Mouse (Mus musculus) midbrain, embryonic 13.5 days (tissue): ENCODE results near the gene Ang. TPM values are rescaled to one million over a fixed set of nuclear protein-coding genes. Genes with fewer than 3 reads are reported as not detected.

Experiments
- ATAC-seq: fragments of 200-750 bp; cut with Nextera tagmentation; 2 replicates; pipeline ENCODE4 v1.8.0; 2017; ENCODE audit warnings: mild to moderate bottlenecking, moderate TSS enrichment, moderate library complexity
- H3K27ac ChIP-seq: fragments of 300-500 bp; sonication (generic); 2 replicates; pipeline ENCODE4 v1.5.1; 2015; ENCODE audit warnings: inconsistent platforms, mild to moderate bottlenecking, moderate library complexity
- H3K27me3 ChIP-seq: fragments of 300-500 bp; sonication (generic); 2 replicates; pipeline ENCODE4 v1.6.1; 2015; ENCODE audit warnings: mild to moderate bottlenecking, inconsistent platforms
- H3K36me3 ChIP-seq: fragments of 300-500 bp; sonication (generic); 2 replicates; pipeline ENCODE4 v1.6.1; 2015; ENCODE audit warnings: mild to moderate bottlenecking, inconsistent platforms
- H3K4me1 ChIP-seq: fragments of 300-500 bp; sonication (generic); replicated peaks from 2 replicates; pipeline ENCODE4 v1.6.1; 2015; ENCODE audit warnings: inconsistent platforms
- H3K4me2 ChIP-seq: fragments of 300-500 bp; sonication (generic); replicated peaks from 2 replicates; pipeline ENCODE4 v1.6.1; 2015; ENCODE audit warnings: moderate library complexity, mild to moderate bottlenecking, inconsistent platforms
- H3K4me3 ChIP-seq: fragments of 300-500 bp; sonication (generic); replicated peaks from 2 replicates; pipeline ENCODE4 v1.5.1; 2015; ENCODE audit warnings: mild to moderate bottlenecking, inconsistent platforms
- H3K9ac ChIP-seq: fragments of 300-500 bp; sonication (generic); replicated peaks from 2 replicates; pipeline ENCODE4 v1.6.1; 2015; ENCODE audit warnings: mild to moderate bottlenecking, inconsistent platforms
- H3K9me3 ChIP-seq: fragments of 300-500 bp; sonication (generic); 2 replicates; pipeline ENCODE4 v1.6.1; 2016; ENCODE audit warnings: mild to moderate bottlenecking, inconsistent platforms
- WGBS: fragments of 180-500 bp; shearing (Covaris S2); methylation state at CpG from one replicate; pipeline ENCODE4 v1.1.7; 2015; 5-methylcytosine and 5-hydroxymethylcytosine counted together
- polyA plus RNA-seq: library from polyadenylated mRNA; unstranded; fragments of >200 nt; fragmentation: Nextera tagmentation; extraction: Ambion mirVana; gene quantifications from 2 replicates; pipeline ENCODE4 v1.2.1, GENCODE M21; 2015

Ang gene
- polyA plus RNA-seq, 1 experiment from 2014 or later, result 2.2 TPM

- H3K27ac ChIP-seq, result no peak overlapping the region
- H3K9ac ChIP-seq, result no peak overlapping the region
- no peak overlapping the region for H3K4me3 ChIP-seq
- H3K27me3 ChIP-seq, result no peaks in the 10 kb centered on the region
- H3K9me3 ChIP-seq, result no peaks in the 10 kb centered on the region
- 93% methylated on average over 2 of the region's 2 CpGs for WGBS
- no peak for ATAC-seq
- H3K4me1 ChIP-seq, result no peaks in the 10 kb centered on the region
- H3K4me2 ChIP-seq, result no peak overlapping the region
- no peaks in the 10 kb centered on the region for H3K36me3 ChIP-seq
Observed at GRCm38 (mm10) chr14:51140342-51140741, 49.4 kb downstream of the Ang start.

DNA sequence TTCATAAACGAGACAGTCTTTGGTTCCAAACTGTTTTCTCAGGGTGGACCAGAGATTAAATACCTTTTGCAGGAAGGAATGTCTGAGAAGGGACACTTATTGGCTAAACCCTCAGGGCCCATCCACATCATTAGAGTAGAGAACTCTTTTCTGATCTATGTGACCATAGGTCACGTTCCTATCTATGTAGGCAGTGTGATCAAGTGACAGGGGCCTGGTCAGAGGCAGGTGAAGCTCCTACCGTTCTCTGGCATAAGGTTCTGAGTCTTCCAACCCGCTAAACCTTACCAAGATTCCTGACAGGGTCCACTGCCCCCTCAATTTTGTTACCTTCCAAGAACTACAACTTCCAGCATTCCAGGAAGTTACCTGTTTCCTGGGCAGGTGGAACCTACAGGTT is 51.2 kb downstream of the Ang start:
- ATAC-seq, result no peak
- WGBS, result 86% methylated on average over 4 of the region's 4 CpGs
- no peak overlapping the region for H3K4me2 ChIP-seq
- no peak overlapping the region for H3K4me3 ChIP-seq
- no peaks in the 10 kb centered on the region for H3K4me1 ChIP-seq
- no peaks in the 10 kb centered on the region for H3K27me3 ChIP-seq
- no peak overlapping the region for H3K27ac ChIP-seq
- no peaks in the 10 kb centered on the region for H3K36me3 ChIP-seq
- no peak overlapping the region for H3K9ac ChIP-seq
- no peaks in the 10 kb centered on the region for H3K9me3 ChIP-seq

DNA sequence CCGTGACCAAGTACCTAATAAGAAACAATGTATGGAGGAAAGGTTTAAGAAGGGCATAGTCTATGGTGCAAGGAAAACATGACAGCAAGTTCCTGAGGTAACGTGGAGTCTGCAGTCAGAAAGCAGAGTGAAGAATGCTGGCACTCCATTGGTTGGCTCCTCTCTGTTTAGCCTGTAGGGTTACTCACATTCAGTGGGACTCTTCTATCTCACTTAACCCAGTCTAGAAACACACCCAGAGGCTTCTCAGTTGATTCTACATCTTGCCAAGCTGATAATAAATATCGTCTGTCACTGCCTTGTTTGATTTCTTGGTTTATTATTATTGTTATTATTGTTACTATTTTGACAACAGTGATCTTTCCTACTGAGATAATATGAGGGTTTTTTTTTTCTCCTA is 51.6 kb downstream of the Ang start:
- Histone ChIP-seq H3K9me3 (no peaks in the 10 kb centered on the region), H3K27me3 (no peaks in the 10 kb centered on the region), H3K9ac (no peak overlapping the region), H3K4me1 (no peaks in the 10 kb centered on the region), H3K36me3 (no peaks in the 10 kb centered on the region), H3K4me3 (no peak overlapping the region), H3K27ac (no peak overlapping the region), H3K4me2 (no peak overlapping the region)
- no peak for ATAC-seq
- whole genome bisulfite sequencing, result 89% methylated on average over 3 of the region's 3 CpGs

DNA sequence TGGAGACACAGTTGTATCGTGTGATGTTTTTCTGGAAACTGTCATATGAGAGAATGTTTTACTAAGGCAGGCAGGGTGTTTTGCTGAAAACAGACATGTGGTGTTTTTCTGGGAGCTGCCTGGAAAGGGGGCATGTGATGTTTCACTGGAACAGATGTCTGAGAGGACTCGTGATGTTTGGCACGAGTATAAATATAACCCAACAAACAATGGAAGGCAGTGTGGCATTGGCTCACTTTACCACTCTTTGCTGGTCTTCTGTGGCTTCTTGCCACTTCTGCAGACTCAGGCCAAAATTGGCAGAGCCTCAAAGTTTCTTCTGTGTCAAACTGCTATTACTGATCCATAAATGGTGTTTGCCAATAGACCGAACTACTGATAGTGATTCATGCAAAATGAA is 52.3 kb downstream of the Ang start:
- no peak overlapping the region for H3K27ac ChIP-seq
- WGBS, result 92% methylated on average over 4 of the region's 4 CpGs
- H3K9ac ChIP-seq, result no peak overlapping the region
- H3K27me3 ChIP-seq, result no peaks in the 10 kb centered on the region
- no peaks in the 10 kb centered on the region for H3K4me1 ChIP-seq
- H3K36me3 ChIP-seq, result no peaks in the 10 kb centered on the region
- H3K9me3 ChIP-seq, result no peaks in the 10 kb centered on the region
- no peak overlapping the region for H3K4me2 ChIP-seq
- ATAC-seq, result no peak
- no peak overlapping the region for H3K4me3 ChIP-seq

DNA sequence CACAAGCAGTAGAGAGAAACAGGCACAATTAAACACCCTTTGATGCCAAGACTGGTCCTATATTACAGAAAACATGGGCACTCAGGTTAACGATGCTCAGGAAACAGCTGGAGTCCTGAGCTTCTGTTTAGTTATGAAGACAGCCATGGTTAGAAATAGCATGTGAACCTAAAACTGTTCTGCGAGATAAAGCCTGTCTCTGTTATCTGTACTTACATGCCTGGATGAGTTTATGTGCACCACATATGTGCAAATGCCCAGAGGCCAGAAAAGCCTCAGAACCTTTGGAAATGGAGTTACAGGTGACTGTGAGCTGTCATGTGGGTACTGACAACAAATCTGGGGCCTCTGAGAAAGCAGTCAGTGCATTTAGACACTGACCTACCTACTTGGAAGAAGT is 53.0 kb downstream of the Ang start:
- H3K4me3 ChIP-seq, result no peak overlapping the region
- 92% methylated on average over 2 of the region's 2 CpGs for WGBS
- no peaks in the 10 kb centered on the region for H3K4me1 ChIP-seq
- H3K27me3 ChIP-seq, result no peaks in the 10 kb centered on the region
- no peak for ATAC-seq
- H3K27ac ChIP-seq, result no peak overlapping the region
- no peak overlapping the region for H3K4me2 ChIP-seq
- no peaks in the 10 kb centered on the region for H3K36me3 ChIP-seq
- no peaks in the 10 kb centered on the region for H3K9me3 ChIP-seq
- no peak overlapping the region for H3K9ac ChIP-seq

GRCm38 (mm10) chr14:51144451-51144850 is 53.5 kb downstream of the Ang start:
- Histone ChIP-seq H3K36me3 (no peaks in the 10 kb centered on the region), H3K9me3 (no peaks in the 10 kb centered on the region), H3K27ac (no peak overlapping the region), H3K9ac (no peak overlapping the region), H3K27me3 (no peaks in the 10 kb centered on the region), H3K4me3 (no peak overlapping the region), H3K4me2 (no peak overlapping the region), H3K4me1 (no peaks in the 10 kb centered on the region)
- WGBS, result 97% methylated on average over 4 of the region's 4 CpGs
- ATAC-seq, result no peak

GRCm38 (mm10) chr14:51145521-51145920 is 54.6 kb downstream of the Ang start:
- Histone ChIP-seq H3K4me1 (no peaks in the 10 kb centered on the region), H3K27ac (no peak overlapping the region), H3K9me3 (no peaks in the 10 kb centered on the region), H3K4me2 (no peak overlapping the region), H3K4me3 (no peak overlapping the region), H3K27me3 (no peaks in the 10 kb centered on the region), H3K9ac (no peak overlapping the region), H3K36me3 (no peaks in the 10 kb centered on the region)
- 92% methylated on average over 6 of the region's 6 CpGs for WGBS
- ATAC-seq, result no peak

DNA sequence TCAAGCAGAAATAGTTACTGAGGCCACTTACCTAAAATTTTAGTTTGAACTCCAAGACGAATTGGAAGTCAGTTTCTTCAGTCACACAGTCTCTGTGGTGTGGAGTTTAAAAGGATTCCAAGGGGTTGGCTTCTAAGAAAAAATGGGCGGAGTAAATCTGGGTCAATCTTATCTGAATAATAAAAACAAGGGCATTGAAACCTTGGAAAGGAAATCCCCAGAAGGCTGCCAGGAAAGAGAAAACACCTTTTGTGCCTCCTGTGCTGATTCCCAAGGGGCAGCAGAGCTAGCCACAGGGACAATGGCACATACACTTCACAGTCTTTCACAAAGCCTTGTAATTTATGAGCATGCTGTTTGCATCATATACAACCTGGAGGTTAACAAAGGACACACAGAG is 55.7 kb downstream of the Ang start, which contains the start of gene Rnase1:
Gene Rnase1, minus strand, starts transcription at position 101 of the 400 bp plus-strand sequence.
- no peak within 1 kb of the TSS for H3K27ac ChIP-seq
- WGBS, result 42% methylated on average over 2 of the region's 2 CpGs

GRCm38 (mm10) chr14:51148006-51148405 is 57.1 kb downstream of the Ang start:
- WGBS, result 71% methylated on average over 3 of the region's 3 CpGs
- no peaks in the 10 kb centered on the region for H3K36me3 ChIP-seq
- no peak for ATAC-seq

More for the DNA sequence above, 55.7 kb downstream of the Ang start, which contains the start of gene Rnase1:
- Histone ChIP-seq H3K36me3 (no peaks in the 10 kb centered on the region), H3K27me3 (no peaks in the 10 kb centered on the region), H3K4me3 (no peak within 1 kb of the TSS), H3K9ac (no peak within 1 kb of the TSS), H3K4me1 (no peaks in the 10 kb centered on the region), H3K9me3 (no peaks in the 10 kb centered on the region), H3K4me2 (no peak within 1 kb of the TSS)
- no peak for ATAC-seq

GRCm38 (mm10) chr14:51149164-51149563 is 58.2 kb downstream of the Ang start:
- H3K9ac ChIP-seq, result no peak overlapping the region
- 73% methylated on average over 5 of the region's 5 CpGs for WGBS
- H3K27me3 ChIP-seq, result no peaks in the 10 kb centered on the region
- no peaks in the 10 kb centered on the region for H3K36me3 ChIP-seq
- no peak overlapping the region for H3K4me2 ChIP-seq
- ATAC-seq, result no peak
- no peak overlapping the region for H3K4me3 ChIP-seq
- H3K27ac ChIP-seq, result no peak overlapping the region
- H3K4me1 ChIP-seq, result no peaks in the 10 kb centered on the region
- no peaks in the 10 kb centered on the region for H3K9me3 ChIP-seq

More at GRCm38 (mm10) chr14:51148006-51148405, 57.1 kb downstream of the Ang start:
- no peaks in the 10 kb centered on the region for H3K4me1 ChIP-seq
- H3K9ac ChIP-seq, result no peak overlapping the region
- no peak overlapping the region for H3K4me2 ChIP-seq
- H3K4me3 ChIP-seq, result no peak overlapping the region
- H3K27me3 ChIP-seq, result no peaks in the 10 kb centered on the region
- no peaks in the 10 kb centered on the region for H3K9me3 ChIP-seq
- H3K27ac ChIP-seq, result no peak overlapping the region

DNA sequence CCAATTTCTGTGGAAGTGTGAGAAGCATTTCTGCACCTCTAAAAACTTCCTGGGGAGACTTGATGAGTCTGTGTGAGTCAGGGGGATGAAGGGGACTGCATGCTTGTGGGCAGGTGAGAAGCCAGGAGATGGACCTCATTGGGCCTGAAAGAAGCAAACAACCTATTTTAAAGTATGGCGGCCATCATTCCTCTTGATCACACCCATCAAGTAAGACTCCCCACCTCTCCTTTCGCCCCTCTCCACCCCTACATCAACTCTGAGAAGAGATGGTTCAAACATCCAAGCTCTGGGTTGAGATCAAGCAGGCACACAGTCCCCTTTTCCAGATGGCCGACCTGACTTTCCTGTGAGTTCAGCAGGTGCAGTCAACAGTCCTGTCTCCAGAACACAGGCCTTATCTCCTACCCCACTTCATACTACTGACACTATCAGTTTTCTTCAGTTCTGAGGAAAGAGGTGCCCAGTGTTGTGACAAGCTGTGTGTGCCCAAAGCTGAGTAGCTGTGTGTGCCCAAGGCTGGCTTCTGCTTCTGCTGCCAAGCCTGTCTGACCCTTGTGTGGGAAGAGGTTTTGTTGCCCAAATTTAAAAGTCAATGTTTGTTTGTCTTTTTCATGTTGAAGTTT is 59.4 kb downstream of the Ang start:
- Histone ChIP-seq H3K27ac (no peak overlapping the region), H3K4me3 (no peak overlapping the region), H3K27me3 (no peaks in the 10 kb centered on the region), H3K4me1 (no peaks in the 10 kb centered on the region), H3K36me3 (no peaks in the 10 kb centered on the region), H3K4me2 (no peak overlapping the region), H3K9ac (no peak overlapping the region), H3K9me3 (no peaks in the 10 kb centered on the region)
- WGBS, result 94% methylated on average over 3 of the region's 3 CpGs
- ATAC-seq, result no peak
